Mouse (Mus musculus) MEL (cell line): ENCODE data around the gene Cdiptos. TPM values are rescaled to one million over a fixed set of nuclear protein-coding genes. Genes with fewer than 3 reads are reported as not detected.

Experiments
- DNase-seq: peaks from one replicate; pipeline ENCODE4 v3.0.0; 2011; ENCODE audit warnings: low read depth, low spot score
- H3K27ac ChIP-seq: 2 replicates; pipeline ENCODE4 v1.5.1; 2012; ENCODE audit warnings: low read depth, mild to moderate bottlenecking, control low read depth, low read length, moderate library complexity; ENCODE audit not compliant: control insufficient read depth
- H3K27me3 ChIP-seq, 2 experiments: fragments of 150-350 bp in 1 of 2; sonication (generic) in 1 of 2; 2 replicates each; pipeline ENCODE4 v1.6.1; 2012; ENCODE audit warnings: low read length in 2 of 2, mild to moderate bottlenecking in 2 of 2, improper control_type of control experiment in 1 of 2, moderate library complexity in 1 of 2; ENCODE audit not compliant: insufficient read depth in 2 of 2, control insufficient read depth in 1 of 2
- H3K36me3 ChIP-seq, 2 experiments: 2 replicates each; pipeline ENCODE4 v1.6.1; 2012 to 2014; ENCODE audit warnings: low read length in 2 of 2, improper control_type of control experiment in 1 of 2, inconsistent platforms in 1 of 2, mild to moderate bottlenecking in 1 of 2; ENCODE audit not compliant: insufficient read depth in 2 of 2, control insufficient read depth in 1 of 2
- H3K4me1 ChIP-seq, 2 experiments: fragments of 150-350 bp in 1 of 2; sonication (generic) in 1 of 2; 2 replicates each; pipeline ENCODE4 v1.6.1; 2012; ENCODE audit warnings: low read length in 2 of 2, improper control_type of control experiment in 1 of 2, mild to moderate bottlenecking in 1 of 2; ENCODE audit not compliant: insufficient read depth in 2 of 2, control insufficient read depth in 1 of 2
- H3K4me3 ChIP-seq, 2 experiments: fragments of 150-350 bp in 1 of 2; sonication (generic) in 1 of 2; 2 replicates each; pipeline ENCODE4 v1.5.1; 2012; ENCODE audit warnings: low read depth in 2 of 2, low read length in 2 of 2, mild to moderate bottlenecking in 2 of 2, moderate library complexity in 2 of 2, control low read depth in 1 of 2, improper control_type of control experiment in 1 of 2; ENCODE audit not compliant: control insufficient read depth in 1 of 2, insufficient read depth in 1 of 2
- H3K79me2 ChIP-seq: 2 replicates; pipeline ENCODE4 v1.6.1; 2012; ENCODE audit warnings: mild to moderate bottlenecking, low read length, moderate library complexity; ENCODE audit not compliant: control insufficient read depth, poor library complexity, insufficient read depth
- H3K9ac ChIP-seq: 2 replicates; pipeline ENCODE4 v1.6.1; 2012; ENCODE audit warnings: low read depth, mild to moderate bottlenecking, control low read depth, low read length, moderate library complexity; ENCODE audit not compliant: control insufficient read depth, poor library complexity, severe bottlenecking
- H3K9me3 ChIP-seq: fragments of 150-350 bp; sonication (generic); replicated peaks from 2 replicates; pipeline ENCODE4 v1.6.1; 2012; ENCODE audit warnings: mild to moderate bottlenecking, low read length, improper control_type of control experiment, moderate library complexity; ENCODE audit not compliant: insufficient read depth
- CTCF ChIP-seq, 3 experiments: IDR thresholded peaks in 2 of 3; conservative IDR thresholded peaks in 1 of 3; 2 replicates each; pipeline ENCODE4 v1.5.1; 2011 to 2012; ENCODE audit warnings: low read length in 3 of 3, low read depth in 2 of 3, mild to moderate bottlenecking in 2 of 3, improper control_type of control experiment in 1 of 3, inconsistent platforms in 1 of 3, mixed read lengths in 1 of 3, moderate library complexity in 1 of 3; ENCODE audit not compliant: control insufficient read depth in 1 of 3, insufficient read depth in 1 of 3, poor library complexity in 1 of 3, severe bottlenecking in 1 of 3
- E2F4 ChIP-seq: IDR thresholded peaks from 2 replicates; pipeline ENCODE4 v1.6.1; 2011; ENCODE audit warnings: low read depth, low read length, improper control_type of control experiment, borderline replicate concordance
- ELF1 ChIP-seq: IDR thresholded peaks from 2 replicates; pipeline ENCODE4 v1.6.1; 2014; ENCODE audit warnings: low read depth, mild to moderate bottlenecking, inconsistent platforms, low read length, improper control_type of control experiment, moderate library complexity
- EP300 ChIP-seq, 2 experiments: IDR thresholded peaks; 2 replicates each; pipeline ENCODE4 v1.6.1; 2011; ENCODE audit warnings: improper control_type of control experiment in 2 of 2, low read length in 2 of 2, low read depth in 1 of 2, mild to moderate bottlenecking in 1 of 2
- JUND ChIP-seq: IDR thresholded peaks from 2 replicates; pipeline ENCODE4 v1.6.1; 2011; ENCODE audit warnings: low read depth, mild to moderate bottlenecking, improper control_type of control experiment, low read length
- MAX ChIP-seq: IDR thresholded peaks from 2 replicates; pipeline ENCODE4 v1.6.1; 2011; ENCODE audit warnings: low read length, improper control_type of control experiment
- MYB ChIP-seq: IDR thresholded peaks from 2 replicates; pipeline ENCODE4 v1.6.1; 2011; ENCODE audit warnings: mild to moderate bottlenecking, low read depth, low read length, improper control_type of control experiment
- NELFE ChIP-seq: IDR thresholded peaks from 2 replicates; pipeline ENCODE4 v1.6.1; 2011; ENCODE audit warnings: low read depth, low read length, improper control_type of control experiment
- NRF1 ChIP-seq: IDR thresholded peaks from 2 replicates; pipeline ENCODE4 v1.6.1; 2014; ENCODE audit warnings: low read depth, mild to moderate bottlenecking, inconsistent platforms, low read length, improper control_type of control experiment, moderate library complexity; ENCODE audit not compliant: poor library complexity, insufficient read depth, severe bottlenecking
- POLR2AphosphoS5 ChIP-seq: IDR thresholded peaks from 2 replicates; pipeline ENCODE4 v1.6.1; 2012; ENCODE audit warnings: low read depth, borderline replicate concordance, mild to moderate bottlenecking, inconsistent platforms, low read length, moderate library complexity, mixed read lengths
- RAD21 ChIP-seq: IDR thresholded peaks from 2 replicates; pipeline ENCODE4 v1.6.1; 2011; ENCODE audit warnings: mild to moderate bottlenecking, low read depth, low read length, improper control_type of control experiment
- SMC3 ChIP-seq: IDR thresholded peaks from 2 replicates; pipeline ENCODE4 v1.6.1; 2011; ENCODE audit warnings: low read depth, low read length, improper control_type of control experiment
- TBP ChIP-seq: IDR thresholded peaks from 2 replicates; pipeline ENCODE4 v1.8.0; 2011; ENCODE audit warnings: low read depth, low read length, improper control_type of control experiment
- UBTF ChIP-seq: IDR thresholded peaks from 2 replicates; pipeline ENCODE4 v1.6.1; 2012; ENCODE audit warnings: low read depth, mild to moderate bottlenecking, inconsistent platforms, low read length, improper control_type of control experiment, moderate library complexity, borderline replicate concordance; ENCODE audit not compliant: insufficient read depth
- USF1 ChIP-seq: IDR thresholded peaks from 2 replicates; pipeline ENCODE4 v1.6.1; 2014; ENCODE audit warnings: low read depth, mild to moderate bottlenecking, inconsistent platforms, low read length, improper control_type of control experiment, moderate library complexity
- USF2 ChIP-seq, 2 experiments: IDR thresholded peaks; 2 replicates each; pipeline ENCODE4 v1.6.1; 2011 to 2012; ENCODE audit warnings: improper control_type of control experiment in 2 of 2, low read length in 2 of 2, borderline replicate concordance in 1 of 2, inconsistent platforms in 1 of 2, low read depth in 1 of 2, mild to moderate bottlenecking in 1 of 2; ENCODE audit not compliant: insufficient read depth in 1 of 2
- ZC3H11A ChIP-seq: IDR thresholded peaks from 2 replicates; pipeline ENCODE4 v1.6.1; 2012; ENCODE audit warnings: low read depth, mild to moderate bottlenecking, inconsistent platforms, low read length, improper control_type of control experiment
- ZNF384 ChIP-seq: IDR thresholded peaks from 2 replicates; pipeline ENCODE4 v1.6.1; 2012; ENCODE audit warnings: low read depth, mild to moderate bottlenecking, inconsistent platforms, low read length, improper control_type of control experiment
- polyA plus RNA-seq, 2 experiments: library from polyadenylated mRNA; stranded (reverse) in 1 of 2; unstranded in 1 of 2; fragments of >175 nt in 1 of 2; fragments of >200 nt in 1 of 2; gene quantifications; 2 replicates each; pipeline versions ENCODE4 v1.2.1 to v1.2.4; 2012; ENCODE audit warnings: low replicate concordance in 2 of 2, low read depth in 1 of 2; ENCODE audit not compliant: insufficient read length in 2 of 2, insufficient read depth in 1 of 2, missing spikeins in 1 of 2
- total RNA-seq: library from RNA; depleted of rRNA; stranded (reverse); fragments of 300-350 nt; gene quantifications from 2 replicates; pipeline ENCODE4 v1.2.3, GENCODE M21; 2012

The Cdiptos gene
- total and polyA plus RNA-seq, 3 experiments: 0.35 to 1.8 TPM; not detected in 1

DNA sequence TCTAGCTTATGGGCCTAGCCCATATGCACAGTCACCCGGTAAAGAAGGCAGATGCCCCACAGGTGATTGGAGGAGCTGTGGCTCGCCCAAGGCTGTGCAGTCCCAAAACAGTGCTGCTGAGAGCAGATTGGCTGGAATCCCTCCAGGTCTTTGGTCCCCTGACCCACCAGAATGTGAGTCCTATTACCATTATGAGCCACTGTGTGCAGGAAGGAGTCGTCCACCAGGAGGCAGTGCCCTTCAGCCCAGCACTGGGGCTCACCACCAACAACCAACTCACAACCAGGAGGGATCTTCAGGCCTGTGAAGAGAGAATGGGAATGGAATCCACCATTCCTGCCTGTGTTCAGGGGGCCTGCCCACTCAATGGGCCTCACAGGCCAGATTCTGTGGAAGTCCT lies 29.4 kb downstream of the Cdiptos start:
- Histone ChIP-seq H3K9me3 (no peaks in the 10 kb centered on the region), H3K36me3 (peaks cover 0 to 1% of the 10 kb centered on the region in 2 experiments; a peak in 2 of 4 replicates), H3K9ac (no peak overlapping the region), H3K27me3 (no peaks in the 10 kb centered on the region), H3K4me3 (no peak overlapping the region), H3K79me2 (no peaks in the 10 kb centered on the region), H3K27ac (no peak overlapping the region), H3K4me1 (peaks cover 0 to 9% of the 10 kb centered on the region in 2 experiments; a peak in 2 of 4 replicates)
- DNase-seq: peak; percentile 51
- TF ChIP-seq MAX (no peak), ZC3H11A (peak; percentile 30; the same call in 1 of the 2 replicates), USF2 (IDR thresholded peaks at IDR 0.05; ENCODE audit: borderline replicate concordance in 1 of 2, insufficient read depth in 1 of 2, low read depth in 1 of 2, low read length in 2 of 2) (no peak), RAD21 (peak; percentile 54), EP300 (IDR thresholded peaks at IDR 0.05; ENCODE audit: low read depth in 1 of 2, low read length in 2 of 2) (no peak), SMC3 (peak; percentile 83), JUND (no peak), NELFE (no peak), UBTF (no peak), ELF1 (no peak), CTCF (IDR thresholded peaks at IDR 0.05 in 2 of 3, conservative IDR thresholded peaks at IDR 0.05 in 1 of 3; ENCODE audit: control insufficient read depth in 1 of 3, insufficient read depth in 1 of 3, low read depth in 2 of 3, low read length in 3 of 3, poor library complexity in 1 of 3, severe bottlenecking in 1 of 3) (peak; percentile 59 to 75 (median 74)), USF1 (no peak), POLR2AphosphoS5 (0 out of 2 replicates have a peak, but pooled peaks have one; percentile 24)

DNA sequence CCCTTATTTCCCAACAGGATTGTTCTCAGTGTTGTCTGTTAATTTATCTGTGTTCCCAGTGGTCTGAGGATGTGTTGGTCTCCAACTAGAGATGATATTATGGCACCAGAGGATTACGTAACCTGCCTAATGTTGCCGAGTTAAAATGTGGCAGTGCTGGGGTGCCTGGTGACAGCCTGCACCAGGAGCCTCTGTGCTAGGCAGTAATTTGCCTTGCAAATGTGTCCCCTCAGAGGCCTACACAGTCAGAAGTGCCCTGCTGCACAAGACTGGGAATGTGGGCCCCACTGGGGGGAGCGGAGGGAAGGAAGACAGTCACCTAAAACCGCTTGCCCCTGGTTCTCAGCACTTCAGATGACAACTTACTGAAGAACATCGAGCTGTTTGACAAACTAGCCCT lies 34.1 kb downstream of the Cdiptos start:
- no peak for TF ChIP-seq EP300 (IDR thresholded peaks at IDR 0.05; ENCODE audit: low read depth in 1 of 2, low read length in 2 of 2)
- TF ChIP-seq TBP: no peak
- TF ChIP-seq MYB: no peak
- no peak for TF ChIP-seq ZNF384
- TF ChIP-seq NRF1: no peak
- no peak for TF ChIP-seq CTCF (IDR thresholded peaks at IDR 0.05 in 2 of 3, conservative IDR thresholded peaks at IDR 0.05 in 1 of 3; ENCODE audit: control insufficient read depth in 1 of 3, insufficient read depth in 1 of 3, low read depth in 2 of 3, low read length in 3 of 3, poor library complexity in 1 of 3, severe bottlenecking in 1 of 3)
- no peak for TF ChIP-seq USF1
- TF ChIP-seq RAD21: no peak
- TF ChIP-seq SMC3: no peak
- TF ChIP-seq E2F4: no peak

More for the DNA sequence above, 34.1 kb downstream of the Cdiptos start:
- DNase-seq: no peak
- Histone ChIP-seq H3K79me2 (no peaks in the 10 kb centered on the region), H3K27ac (no peak overlapping the region), H3K4me3 (no peak overlapping the region), H3K9ac (no peak overlapping the region), H3K9me3 (no peaks in the 10 kb centered on the region), H3K27me3 (no peaks in the 10 kb centered on the region), H3K36me3 (peaks cover 0 to 8% of the 10 kb centered on the region in 2 experiments; a peak in 2 of 4 replicates), H3K4me1 (no peaks in the 10 kb centered on the region)
